Mouse (Mus musculus): ENCODE data around the gene Ly86.
A peak's percentile ranks its signal among the peaks of the same experiment; 100 is the strongest.

The Ly86 gene

DNA sequence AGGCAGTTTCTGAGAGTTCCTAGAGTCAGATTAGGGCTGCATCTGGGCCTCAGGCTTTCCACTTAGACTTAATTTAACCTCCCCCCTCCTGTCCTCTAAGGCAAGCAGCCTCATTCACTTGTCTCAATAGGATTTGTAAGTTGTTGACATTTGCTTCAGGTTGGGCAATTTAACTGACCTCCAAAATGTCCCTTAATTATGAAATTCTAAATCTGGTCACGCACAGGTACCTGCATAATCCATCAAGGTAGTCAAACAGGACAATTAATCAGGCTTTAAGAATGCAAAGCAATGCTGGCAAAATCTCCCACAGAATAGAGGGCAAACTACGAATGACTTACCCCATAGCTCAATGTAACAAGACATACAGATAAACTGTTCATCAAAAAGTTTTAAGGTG is 8.0 kb downstream of the Ly86 start:
- no peak for DNase-seq (ENCODE audit: low read depth, low spot score)

DNA sequence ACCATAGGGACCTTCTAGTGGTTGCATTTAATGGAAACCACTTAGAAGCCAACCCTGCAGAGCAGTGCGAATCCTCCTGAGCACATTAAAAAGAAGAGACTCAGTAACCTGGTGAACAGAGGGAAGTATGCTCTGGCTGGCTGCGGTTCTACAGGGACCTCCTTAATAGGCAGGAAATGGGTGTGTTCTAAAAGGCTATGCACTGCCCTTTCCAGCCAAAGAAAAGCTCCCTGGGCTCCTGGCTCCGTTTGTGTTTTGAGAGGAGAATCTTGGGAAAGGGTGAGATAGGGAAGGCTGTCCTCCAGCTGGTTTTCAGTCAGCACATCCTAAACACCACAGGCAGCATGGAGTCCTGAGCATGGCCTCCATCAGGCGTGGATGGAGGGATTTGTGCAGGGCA is 8.9 kb downstream of the Ly86 start:
- DNase-seq (ENCODE audit: low read depth, low spot score): no peak

DNA sequence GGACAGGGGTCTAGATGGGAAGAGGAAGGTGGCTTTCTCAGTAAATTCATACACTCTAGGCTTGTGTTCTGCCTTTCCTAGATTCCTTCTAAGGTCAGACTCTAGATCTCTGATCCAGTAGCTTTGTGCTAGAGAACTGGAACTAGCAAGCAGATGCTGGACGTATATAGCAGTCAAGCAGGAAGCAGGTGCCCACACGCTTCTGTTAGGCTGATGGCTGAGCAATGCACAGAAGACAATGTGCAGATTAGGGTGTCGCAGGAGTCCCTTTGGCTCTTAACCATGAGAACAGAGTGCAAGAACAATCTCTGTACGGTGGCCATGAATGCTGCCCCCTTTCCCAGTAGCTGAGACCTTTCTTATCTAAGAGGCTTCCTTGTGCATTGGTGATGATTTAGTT is 9.4 kb downstream of the Ly86 start:
- DNase-seq (ENCODE audit: low read depth, low spot score): no peak

DNA sequence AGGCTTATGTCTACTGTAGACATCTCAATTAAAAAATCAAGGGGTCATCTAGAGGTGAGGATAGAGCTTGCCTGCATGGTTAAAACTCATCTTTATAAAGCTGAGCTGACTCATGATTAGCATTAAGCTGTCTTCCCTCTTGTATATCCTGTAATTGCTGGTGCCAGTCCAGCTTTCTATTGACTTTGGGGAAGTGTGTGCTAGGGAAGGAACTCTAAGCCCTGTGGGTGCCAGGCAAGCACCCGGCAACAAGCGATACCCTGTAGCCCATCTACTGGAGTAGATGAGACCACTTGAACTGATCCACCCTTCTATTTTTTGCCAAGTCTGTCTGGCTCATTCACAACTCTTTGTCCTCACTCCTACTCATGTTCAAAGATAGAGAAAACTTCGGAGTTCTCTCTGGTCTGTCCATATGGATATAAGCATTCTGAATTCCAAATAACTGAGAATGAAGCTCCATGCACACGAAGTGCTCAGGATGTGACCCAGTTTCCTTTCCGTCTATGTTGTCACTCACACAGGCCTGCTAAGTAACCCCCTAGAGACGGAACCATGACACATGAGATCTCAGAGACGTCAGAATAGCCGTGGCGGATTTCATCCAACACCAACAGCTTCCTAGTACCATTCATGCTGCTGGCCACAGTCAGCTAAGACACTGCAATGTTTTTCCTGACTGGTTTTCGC is 10.8 kb downstream of the Ly86 start:
- DNase-seq (ENCODE audit: low read depth, low spot score): no peak

DNA sequence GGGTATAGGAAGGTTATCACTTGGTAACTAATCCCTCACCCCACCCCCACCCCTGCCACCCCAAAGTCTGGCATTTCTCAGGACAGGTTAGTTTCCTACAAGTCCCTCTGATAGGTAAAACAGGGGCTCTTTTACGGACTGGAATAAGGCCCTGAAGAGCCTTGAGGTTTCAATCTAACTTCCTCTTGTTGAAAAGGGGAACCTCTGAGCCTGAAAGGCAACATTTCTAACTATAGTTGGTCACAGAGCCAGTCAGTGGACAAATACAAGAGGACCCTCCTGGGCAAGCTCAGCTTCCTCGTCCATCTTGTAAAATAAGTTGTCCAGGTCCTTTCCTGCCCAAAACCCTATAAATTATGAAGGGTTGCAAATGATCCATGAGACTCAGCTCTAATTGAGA is 11.5 kb downstream of the Ly86 start:
- no peak for DNase-seq (ENCODE audit: low read depth, low spot score)

DNA sequence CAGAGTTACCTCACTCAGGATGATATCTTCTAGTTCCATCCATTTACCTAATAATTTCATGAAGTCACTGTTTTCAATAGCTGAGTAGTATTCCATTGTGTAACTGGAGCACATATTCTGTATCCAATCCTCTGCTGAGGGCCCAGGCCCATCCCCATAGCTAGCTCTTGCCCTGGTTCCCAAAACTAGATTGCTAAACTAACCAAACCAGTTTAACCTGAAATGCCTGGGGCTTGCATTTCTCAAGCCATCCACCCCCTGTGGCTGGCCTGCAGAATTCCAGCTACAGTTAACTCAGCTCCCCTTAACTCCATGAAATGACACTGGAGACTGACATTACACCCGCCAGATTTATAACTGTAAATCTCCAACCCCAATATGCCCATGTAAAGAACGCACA is 13.1 kb downstream of the Ly86 start:
- peak; percentile 49 for DNase-seq (ENCODE audit: low read depth, low spot score)

DNA sequence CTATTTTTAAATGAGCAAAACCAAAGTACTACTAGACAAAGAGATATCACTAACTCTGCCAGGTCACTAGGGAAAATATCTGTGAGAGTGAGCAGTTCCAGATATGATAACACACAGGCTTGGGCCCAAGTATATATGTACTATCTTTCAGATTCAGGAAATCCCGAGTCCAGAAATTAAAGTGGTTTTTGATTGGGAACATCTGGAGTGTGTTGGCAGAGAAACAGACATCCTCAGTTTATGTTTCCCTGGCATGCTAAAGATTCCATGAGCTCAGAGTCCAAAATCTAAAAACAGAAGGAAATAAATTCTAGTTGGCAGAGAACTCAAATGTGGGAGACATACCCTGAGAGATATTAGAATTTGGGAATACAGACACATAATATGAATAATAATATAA is 16.2 kb downstream of the Ly86 start:
- DNase-seq (ENCODE audit: low read depth, low spot score): no peak

DNA sequence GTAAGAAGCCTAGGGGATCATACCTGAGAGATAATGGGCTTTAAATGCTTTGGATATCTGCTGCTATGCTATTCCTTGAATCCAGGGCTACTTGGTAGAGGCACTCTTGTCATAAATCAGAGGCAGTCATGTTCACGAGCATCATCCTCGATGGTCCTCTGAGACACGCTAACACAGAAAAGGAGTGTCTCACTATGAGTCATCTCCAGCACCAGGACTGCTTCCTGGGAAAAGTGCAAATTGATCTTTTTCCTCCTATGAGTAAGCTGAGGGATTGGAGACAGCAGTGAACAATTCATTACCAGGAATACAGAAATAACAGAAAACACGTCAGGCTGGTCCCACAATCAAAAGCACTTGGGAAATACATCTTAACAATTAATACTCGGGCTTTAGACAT is 19.3 kb downstream of the Ly86 start:
- no peak for DNase-seq (ENCODE audit: low read depth, low spot score)

DNA sequence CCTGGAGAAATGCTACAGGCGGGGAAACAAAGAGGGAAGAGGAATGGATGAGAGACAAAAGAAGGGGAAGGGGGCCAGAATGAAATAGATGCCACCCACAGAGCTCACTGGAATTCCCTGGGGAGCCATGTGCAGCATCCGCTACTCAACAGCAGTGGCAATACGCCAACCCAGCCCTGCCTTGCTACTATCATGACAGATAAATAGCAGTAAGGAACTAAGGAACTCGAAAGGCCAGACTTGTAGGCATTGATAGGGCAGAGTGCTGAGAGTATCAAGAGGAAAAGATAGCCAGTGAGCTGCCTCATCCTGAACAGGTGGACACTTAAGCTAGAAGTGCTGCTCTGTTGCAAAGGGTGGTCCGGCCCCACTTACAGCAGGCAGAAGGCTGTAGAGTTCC is 31.4 kb downstream of the Ly86 start:
- DNase-seq (ENCODE audit: low read depth, low spot score): peak; percentile 8

DNA sequence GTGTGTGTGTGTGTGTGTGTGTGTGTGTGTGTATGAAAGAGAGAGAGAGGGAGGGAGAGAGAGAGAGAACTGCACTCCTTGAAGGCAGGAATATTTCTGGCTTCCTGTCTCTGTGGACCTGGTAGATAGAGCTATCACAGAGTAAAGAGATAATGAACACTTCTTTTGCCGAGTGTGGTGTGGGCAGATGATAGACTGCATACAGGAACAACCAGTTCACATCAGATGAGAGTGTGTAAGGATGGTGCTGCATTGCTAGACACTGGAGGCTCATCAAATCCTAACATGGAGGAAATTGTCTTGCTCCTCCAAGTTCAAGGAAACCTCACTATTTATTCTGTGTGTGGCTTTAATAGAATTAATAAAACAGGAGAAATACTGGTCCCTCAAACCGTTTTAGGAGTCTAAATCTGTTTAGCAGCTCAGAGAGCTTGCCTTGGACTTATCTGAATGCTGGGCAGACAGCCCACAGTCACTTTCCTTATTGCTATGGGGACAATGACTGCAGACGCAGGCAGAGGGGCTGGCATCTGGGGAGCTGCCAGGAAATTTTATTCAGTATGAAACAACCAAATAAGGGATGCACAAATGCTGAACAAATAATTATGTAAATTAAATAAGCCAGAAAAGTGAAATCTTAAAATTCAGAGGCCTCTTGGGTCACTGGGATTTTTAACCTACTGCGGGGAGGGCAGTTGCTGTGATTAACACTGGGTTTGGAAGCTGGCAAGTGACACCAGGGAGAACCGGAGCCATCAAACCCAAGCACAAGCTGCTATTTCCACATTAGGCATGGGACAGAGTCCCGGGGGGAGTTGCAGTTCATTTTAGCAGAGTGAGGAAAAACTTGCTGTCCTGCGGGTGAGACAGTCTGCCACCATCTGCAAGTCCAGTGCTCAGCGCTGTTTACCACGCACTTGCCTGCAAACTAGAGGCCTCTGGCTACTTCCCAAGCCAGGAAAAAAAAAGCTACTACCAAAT is 43.5 kb downstream of the Ly86 start:
- no peak for DNase-seq (ENCODE audit: low read depth, low spot score)

DNA sequence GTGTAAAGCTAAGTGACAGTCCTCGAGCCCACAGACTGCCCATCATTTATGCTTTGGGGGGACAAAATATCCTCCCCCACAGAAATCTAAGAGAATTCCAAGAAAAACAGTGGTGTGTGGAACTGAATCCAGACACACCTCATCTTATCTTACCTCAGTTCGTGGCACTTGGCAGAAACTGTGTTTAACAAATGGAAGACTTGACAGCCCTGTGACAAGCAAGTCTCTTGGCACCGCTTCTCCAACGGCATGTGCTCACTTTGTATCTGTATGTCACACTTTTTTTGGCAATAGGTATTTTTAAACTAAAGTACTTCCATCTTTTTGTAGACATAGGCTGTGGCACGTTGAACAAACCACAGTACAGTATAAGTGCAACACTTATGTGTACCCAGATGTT is 44.3 kb downstream of the Ly86 start:
- DNase-seq (ENCODE audit: low read depth, low spot score): no peak

DNA sequence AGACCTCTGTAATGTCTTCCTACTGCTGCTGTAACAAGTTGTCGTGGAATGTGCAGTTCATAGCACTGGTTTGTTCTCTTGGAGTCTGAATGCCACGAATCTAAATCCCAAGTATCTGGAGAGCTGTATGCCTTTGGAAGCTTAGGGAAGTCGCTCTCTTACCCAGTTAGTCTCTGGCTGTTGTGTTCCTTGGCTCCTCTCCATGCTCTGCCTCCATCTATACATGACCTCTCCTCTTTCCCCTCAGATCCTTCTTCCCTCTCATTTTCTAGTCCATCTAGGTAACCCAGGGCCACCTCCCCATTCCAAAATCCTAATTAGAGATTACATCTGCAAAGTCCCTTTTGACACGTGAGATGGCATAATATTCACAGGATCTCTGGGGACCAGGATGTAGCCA is 53.8 kb downstream of the Ly86 start:
- no peak for DNase-seq (ENCODE audit: low read depth, low spot score)

DNA sequence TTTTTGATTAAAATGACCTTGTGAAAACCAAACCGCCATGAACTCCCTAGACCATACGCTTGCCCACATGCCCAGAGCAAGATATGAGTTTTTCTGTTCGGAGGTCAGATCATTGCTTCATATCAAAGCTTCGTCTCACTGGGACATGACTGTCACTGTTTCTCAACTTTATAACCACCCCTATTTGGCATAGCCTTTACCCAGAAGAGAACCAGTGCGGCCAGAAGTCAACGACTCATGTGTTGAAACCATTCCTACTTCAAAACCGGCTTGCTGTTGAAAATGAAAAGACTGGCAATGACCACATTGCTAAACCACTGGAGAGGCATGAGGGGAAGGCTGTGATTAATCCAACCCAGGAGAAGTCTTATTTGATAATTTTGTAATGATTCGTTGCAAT is 54.3 kb downstream of the Ly86 start:
- no peak for DNase-seq (ENCODE audit: low read depth, low spot score)

DNA sequence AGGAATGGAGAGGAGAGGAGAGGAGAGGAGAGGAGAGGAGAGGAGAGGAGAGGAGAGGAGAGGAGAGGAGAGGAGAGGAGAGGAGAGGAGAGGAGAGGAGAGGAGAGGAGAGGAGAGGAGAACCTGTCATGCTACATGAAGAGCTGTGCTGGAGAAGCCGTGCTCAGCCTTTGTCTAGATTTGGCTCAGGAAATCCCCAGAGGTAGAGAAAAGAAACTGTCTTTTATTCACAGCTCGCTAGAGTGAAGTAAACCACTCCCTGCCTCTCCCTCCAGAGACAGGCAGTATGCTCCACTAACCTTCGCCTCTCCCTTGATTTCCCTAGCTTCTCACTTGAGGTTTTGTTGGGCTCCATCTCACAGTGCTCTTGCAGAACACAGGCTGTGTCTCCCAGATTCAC is 57.4 kb downstream of the Ly86 start:
- no peak for DNase-seq (ENCODE audit: low read depth, low spot score)

DNA sequence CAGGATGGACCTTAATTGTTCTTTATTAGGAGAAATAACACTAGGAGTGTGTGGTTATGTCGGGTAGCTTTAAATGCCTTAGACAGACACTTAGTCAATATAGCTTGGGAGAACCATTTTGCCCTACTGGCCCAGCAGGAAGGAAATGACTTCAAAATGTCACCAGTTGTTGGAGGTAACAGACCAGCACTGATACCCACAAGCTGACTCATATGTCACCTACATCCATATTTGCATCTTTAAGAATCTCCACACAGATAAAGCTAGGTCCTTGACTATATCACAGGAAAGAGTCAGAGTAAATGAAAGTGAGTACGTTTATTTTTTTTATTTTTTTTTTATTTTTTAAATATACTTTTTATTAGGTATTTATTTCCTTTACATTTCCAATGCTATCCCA is 58.7 kb downstream of the Ly86 start:
- DNase-seq (ENCODE audit: low read depth, low spot score): no peak

DNA sequence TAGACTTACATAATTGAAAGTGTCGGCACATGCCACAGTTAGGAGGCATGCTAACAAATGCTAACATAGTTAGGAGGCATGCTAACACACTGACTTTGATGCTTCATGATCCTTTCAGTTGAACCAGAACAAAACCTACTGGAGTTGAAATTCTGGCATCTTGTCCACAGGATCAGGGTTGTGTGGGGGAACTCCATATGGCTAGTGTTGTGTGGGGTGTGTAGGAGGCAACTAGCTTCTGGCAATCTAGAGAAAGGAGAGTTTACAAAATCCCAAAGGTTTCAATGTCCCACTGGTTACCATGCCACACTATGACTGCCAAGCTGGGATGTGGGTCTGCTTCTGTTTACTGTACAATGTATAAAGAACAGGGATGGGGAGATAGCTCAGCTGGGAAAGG is 70.7 kb downstream of the Ly86 start:
- no peak for DNase-seq (ENCODE audit: low read depth, low spot score)

DNA sequence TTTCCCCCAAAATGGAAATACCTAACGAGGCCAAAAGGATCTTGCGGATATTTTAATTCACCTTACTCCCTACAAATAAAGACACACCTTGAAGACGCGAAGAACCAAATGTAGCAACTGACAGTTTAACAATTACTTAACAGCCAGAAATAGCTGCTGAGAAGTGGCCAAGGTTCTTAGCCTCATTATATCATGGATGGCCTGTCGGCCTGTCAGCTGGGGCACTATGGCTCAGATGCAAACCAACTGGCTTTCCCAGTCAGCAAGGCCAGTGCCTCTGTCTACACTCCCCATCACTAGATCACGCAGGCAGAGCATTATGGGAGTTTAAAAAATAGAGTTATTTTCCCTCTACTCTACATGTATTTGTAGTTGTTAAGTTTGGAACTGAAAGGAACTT is 78.4 kb downstream of the Ly86 start:
- DNase-seq (ENCODE audit: low read depth, low spot score): no peak

DNA sequence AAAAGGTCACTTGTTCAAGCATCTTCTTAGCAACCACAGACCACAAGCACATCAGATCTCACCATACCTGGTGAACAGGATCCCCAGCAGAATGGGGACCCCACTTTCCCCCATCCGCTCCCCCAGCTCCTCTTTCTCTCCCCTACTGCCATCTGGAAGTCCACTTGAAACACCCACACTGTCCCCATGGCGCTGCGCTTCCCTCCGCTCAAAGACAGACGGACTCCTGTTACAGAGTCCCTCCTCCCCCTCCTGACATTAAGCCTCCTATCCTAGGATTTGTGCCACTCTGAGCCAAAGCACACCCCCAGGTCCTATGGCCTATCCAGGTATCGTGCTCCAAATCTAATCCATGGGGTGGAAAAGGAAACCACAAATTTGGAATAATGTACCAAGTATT is 79.9 kb downstream of the Ly86 start:
- DNase-seq (ENCODE audit: low read depth, low spot score): no peak

DNA sequence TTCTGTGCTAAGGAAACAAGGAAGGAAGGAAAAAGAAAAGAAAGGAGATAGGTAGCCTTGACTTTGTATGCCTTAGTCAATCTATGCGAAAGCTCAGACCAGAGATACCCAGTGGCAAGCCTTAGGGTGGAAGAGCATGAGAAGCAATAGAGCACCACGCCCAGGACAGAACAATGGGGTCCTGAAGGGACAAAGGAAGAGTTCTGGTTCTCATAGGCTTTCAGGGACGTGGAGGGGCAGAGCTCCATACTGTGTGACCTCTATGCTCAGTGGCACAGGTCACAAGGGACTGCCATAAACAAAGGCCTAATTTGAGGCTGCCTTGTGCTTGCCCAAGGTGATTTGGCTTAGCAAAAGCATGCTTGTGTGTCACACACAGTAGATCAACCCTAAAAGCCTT is 80.4 kb downstream of the Ly86 start:
- peak; percentile 75 for DNase-seq (ENCODE audit: low read depth, low spot score)

DNA sequence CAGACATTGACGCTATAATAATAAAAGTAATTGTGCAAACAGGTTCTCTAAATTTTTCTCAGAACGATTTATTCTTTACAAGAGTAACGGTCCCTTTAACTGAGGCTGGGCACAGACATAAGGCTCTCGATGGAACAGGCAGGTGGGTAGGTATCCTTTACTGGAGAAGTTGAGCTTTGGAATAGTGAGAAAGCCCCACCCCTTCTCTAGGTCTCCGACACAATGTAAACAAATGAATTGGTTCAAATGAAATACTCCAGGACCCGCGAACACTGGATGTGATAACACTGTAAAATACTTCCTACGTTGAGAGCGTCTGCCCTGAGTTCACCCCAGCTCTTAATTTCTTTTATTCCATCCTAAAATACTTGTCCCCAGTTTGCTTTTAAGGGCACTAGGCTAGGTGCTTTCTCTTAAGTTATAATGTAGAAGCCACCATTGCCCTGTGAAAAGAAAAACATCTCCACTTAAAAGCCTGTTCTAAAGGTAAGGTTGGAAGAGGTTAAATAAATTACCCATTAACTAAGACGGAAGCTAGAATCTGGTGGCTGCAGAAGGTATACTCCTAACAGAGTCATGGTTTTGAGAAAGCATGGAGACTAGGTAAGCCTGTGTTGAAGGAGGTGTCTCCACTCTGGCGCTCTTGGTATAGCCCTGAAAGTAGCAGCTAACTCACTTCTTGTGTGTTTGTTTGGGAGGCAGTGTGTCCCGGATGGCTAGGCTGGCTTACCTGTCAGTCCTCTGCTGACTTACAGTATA is 81.7 kb downstream of the Ly86 start:
- no peak for DNase-seq (ENCODE audit: low read depth, low spot score)

DNA sequence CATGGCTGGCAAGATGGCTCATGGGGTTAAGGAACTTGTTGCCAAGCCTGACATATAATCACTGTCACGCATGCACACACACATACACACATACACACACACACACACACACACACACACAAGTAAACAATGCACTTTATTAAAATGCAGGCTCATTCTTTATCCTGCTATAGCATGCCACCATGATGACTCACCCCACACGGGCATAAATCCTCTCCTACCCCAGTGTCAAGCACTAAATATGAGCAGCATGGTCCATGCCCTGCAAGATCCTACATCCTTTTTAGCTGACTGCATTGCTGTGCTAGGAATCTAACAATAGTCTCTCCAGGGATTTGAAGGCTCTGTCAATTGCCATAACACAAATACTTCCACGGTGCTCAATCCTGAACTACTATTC is 83.5 kb downstream of the Ly86 start:
- DNase-seq (ENCODE audit: low read depth, low spot score): no peak

DNA sequence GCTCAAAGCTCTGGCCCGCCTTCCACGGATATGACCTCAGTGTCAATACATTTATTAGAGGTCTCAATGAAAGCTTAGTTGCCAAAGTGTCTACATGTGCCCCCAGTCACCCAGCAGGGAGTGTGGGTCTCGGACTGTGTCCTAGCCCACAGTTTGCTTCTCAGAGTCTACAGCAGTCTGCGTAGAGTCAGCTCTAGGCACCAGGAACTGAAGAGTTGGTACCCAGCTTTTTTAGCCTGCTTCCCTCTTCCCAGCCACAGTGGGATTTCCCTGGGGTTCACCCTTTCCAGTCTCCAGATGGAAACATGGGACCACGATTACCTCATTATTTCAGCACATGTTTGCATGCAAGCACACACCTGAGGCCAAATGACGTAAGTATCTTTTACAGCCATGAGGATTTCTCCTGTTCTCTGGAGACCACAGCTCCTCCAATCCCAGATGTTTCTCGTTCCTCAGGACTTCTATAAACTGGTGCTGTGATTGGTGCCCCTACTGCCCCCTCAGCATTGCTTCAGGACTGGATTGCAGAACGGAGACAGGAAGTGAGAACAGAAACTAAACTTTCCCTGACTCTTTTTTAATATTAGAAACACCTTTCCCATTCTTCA is 84.8 kb downstream of the Ly86 start:
- DNase-seq (ENCODE audit: low read depth, low spot score): no peak

Measured in R1 (cell line).